Mouse (Mus musculus): ENCODE results near the gene Gata5. TPM values are rescaled to one million over a fixed set of nuclear protein-coding genes. Genes with fewer than 3 reads are reported as not detected.
A peak's percentile ranks its signal among the peaks of the same experiment; 100 is the strongest.

Gata5 gene
- polyA plus RNA-seq (2012; rRNA removed), result 0.10 TPM in 2 replicates

DNA sequence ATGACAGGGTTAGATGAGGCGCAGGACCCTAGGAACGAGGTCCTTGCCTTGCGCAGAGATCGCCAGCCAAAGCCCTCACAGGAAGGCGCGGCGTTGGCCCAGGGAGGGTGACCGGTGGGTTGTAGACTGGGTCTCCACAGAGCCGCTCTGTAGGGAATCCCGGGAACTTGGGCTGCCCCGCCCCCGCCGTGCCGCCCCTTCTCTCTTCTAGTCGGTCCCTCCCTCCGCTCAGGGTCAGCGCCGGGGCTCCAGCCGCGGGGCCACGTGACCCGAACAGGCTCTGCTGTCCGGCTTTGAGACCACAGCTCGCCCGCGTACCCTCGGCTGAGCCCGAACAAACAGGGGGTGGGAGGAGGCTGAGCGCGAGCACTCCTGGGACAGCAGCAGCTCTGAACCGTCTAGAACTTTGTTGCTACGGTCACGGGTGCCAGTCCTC is at the start of gene Gata5:
TSS of gene Gata5 (minus strand) at position 149 of the 436 bp plus-strand sequence.
- H3K27ac ChIP-seq (ENCODE audit: control insufficient read depth, insufficient read depth, low read depth, low read length), result no peak within 1 kb of the TSS

GRCm38 (mm10) chr2:180376730-180377129 is 42.2 kb upstream of the Gata5 start:
- Histone ChIP-seq H3K27ac (ENCODE audit: control insufficient read depth, insufficient read depth, low read depth, low read length) (no peak overlapping the region), H3K36me3 (ENCODE audit: control insufficient read depth, insufficient read depth, low read length) (no peaks in the 10 kb centered on the region), H3K4me3 (ENCODE audit: control insufficient read depth, low read depth, low read length) (no peak overlapping the region), H3K27me3 (ENCODE audit: control insufficient read depth, insufficient read depth, low read length) (no peaks in the 10 kb centered on the region), H3K4me1 (ENCODE audit: control insufficient read depth, insufficient read depth, low read length) (no peaks in the 10 kb centered on the region)
- TF ChIP-seq CTCF (IDR thresholded peaks at IDR 0.05; ENCODE audit: control insufficient read depth, insufficient read depth, insufficient replicate concordance, low read depth, low read length) (no peak), POLR2A (IDR thresholded peaks at IDR 0.05; ENCODE audit: control insufficient read depth, low read depth, low read length) (no peak)

More for the DNA sequence above, at the start of gene Gata5:
- peak within 1 kb of the TSS; percentile 49 for H3K4me3 ChIP-seq (ENCODE audit: control insufficient read depth, low read depth, low read length)
- no peaks in the 10 kb centered on the region for H3K36me3 ChIP-seq (ENCODE audit: control insufficient read depth, insufficient read depth, low read length)
- peaks cover 28% of the 10 kb centered on the region for H3K4me1 ChIP-seq (ENCODE audit: control insufficient read depth, insufficient read depth, low read length)
- no peak for TF ChIP-seq POLR2A (IDR thresholded peaks at IDR 0.05; ENCODE audit: control insufficient read depth, low read depth, low read length)
- no peak for TF ChIP-seq CTCF (IDR thresholded peaks at IDR 0.05; ENCODE audit: control insufficient read depth, insufficient read depth, insufficient replicate concordance, low read depth, low read length)
- H3K27me3 ChIP-seq (ENCODE audit: control insufficient read depth, insufficient read depth, low read length), result peaks cover 3% of the 10 kb centered on the region

DNA sequence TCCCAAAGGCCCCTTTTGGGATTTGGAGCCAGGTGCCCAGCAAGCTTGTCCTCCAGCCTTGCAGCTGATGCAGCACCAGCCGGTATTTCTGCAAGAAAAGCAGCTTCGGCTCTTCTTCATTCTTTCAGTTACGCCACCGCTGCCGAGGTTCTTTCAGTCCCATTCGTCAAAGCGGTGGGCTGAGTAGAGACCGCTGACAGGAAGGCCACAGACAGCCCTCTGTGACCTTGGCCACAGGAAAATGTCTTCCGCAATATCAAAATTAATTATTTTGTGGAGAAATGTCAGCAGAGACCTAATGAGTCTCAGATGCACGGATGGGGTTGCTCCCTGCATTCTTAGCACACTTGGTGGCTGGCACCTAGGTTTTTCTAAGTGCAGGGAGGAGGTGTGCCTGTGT is 38.8 kb upstream of the Gata5 start:
- Histone ChIP-seq H3K27ac (ENCODE audit: control insufficient read depth, insufficient read depth, low read depth, low read length) (no peak overlapping the region), H3K27me3 (ENCODE audit: control insufficient read depth, insufficient read depth, low read length) (no peaks in the 10 kb centered on the region), H3K4me1 (ENCODE audit: control insufficient read depth, insufficient read depth, low read length) (no peaks in the 10 kb centered on the region), H3K36me3 (ENCODE audit: control insufficient read depth, insufficient read depth, low read length) (no peaks in the 10 kb centered on the region), H3K4me3 (ENCODE audit: control insufficient read depth, low read depth, low read length) (no peak overlapping the region)
- TF ChIP-seq POLR2A (IDR thresholded peaks at IDR 0.05; ENCODE audit: control insufficient read depth, low read depth, low read length), result no peak
- TF ChIP-seq CTCF (IDR thresholded peaks at IDR 0.05; ENCODE audit: control insufficient read depth, insufficient read depth, insufficient replicate concordance, low read depth, low read length), result no peak

DNA sequence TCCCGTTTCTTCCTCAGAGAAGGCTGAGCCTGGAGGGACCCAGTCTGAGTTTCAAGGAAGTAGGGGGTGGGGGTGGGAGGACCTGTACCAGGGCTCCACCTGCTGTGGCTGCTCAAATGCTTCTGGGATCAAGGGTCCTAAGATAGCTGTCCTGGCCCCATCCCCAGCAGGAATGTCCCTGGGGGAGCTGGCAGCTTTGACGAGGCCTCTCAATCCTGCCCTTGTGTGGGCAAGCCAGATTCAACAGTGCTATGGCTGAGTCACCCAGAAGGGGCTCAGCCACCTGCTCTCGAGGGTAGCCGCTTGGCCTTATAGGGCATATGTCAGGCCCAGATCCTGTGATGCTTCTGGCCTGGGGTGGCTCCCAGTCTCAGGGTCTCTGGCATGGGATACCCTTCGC is 33.9 kb upstream of the Gata5 start:
- no peaks in the 10 kb centered on the region for H3K36me3 ChIP-seq (ENCODE audit: control insufficient read depth, insufficient read depth, low read length)
- TF ChIP-seq CTCF (IDR thresholded peaks at IDR 0.05; ENCODE audit: control insufficient read depth, insufficient read depth, insufficient replicate concordance, low read depth, low read length), result no peak
- TF ChIP-seq POLR2A (IDR thresholded peaks at IDR 0.05; ENCODE audit: control insufficient read depth, low read depth, low read length), result no peak
- no peaks in the 10 kb centered on the region for H3K4me1 ChIP-seq (ENCODE audit: control insufficient read depth, insufficient read depth, low read length)
- H3K27ac ChIP-seq (ENCODE audit: control insufficient read depth, insufficient read depth, low read depth, low read length), result no peak overlapping the region
- no peak overlapping the region for H3K4me3 ChIP-seq (ENCODE audit: control insufficient read depth, low read depth, low read length)
- no peaks in the 10 kb centered on the region for H3K27me3 ChIP-seq (ENCODE audit: control insufficient read depth, insufficient read depth, low read length)

DNA sequence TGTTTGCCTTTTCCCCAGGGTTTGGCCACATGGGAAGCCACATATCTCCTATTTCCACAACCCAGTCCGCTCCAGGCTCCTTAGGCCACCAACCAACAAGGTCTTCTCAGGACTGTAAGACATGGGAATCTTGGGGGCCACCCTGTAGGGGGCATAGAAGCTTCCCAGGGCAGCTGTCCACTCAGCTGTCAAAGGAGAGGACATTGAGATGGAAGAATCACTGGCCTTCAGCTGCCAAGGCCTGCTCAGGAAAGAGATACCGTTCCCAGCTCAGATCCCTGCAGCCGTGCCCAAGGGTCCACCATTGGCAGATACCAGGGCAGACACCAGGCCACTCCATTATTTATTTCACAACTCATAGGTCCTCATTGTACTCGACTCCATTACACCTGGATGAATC is 32.9 kb upstream of the Gata5 start:
- Histone ChIP-seq H3K4me3 (ENCODE audit: control insufficient read depth, low read depth, low read length) (no peak overlapping the region), H3K27ac (ENCODE audit: control insufficient read depth, insufficient read depth, low read depth, low read length) (no peak overlapping the region), H3K27me3 (ENCODE audit: control insufficient read depth, insufficient read depth, low read length) (no peaks in the 10 kb centered on the region), H3K4me1 (ENCODE audit: control insufficient read depth, insufficient read depth, low read length) (no peaks in the 10 kb centered on the region), H3K36me3 (ENCODE audit: control insufficient read depth, insufficient read depth, low read length) (no peaks in the 10 kb centered on the region)
- TF ChIP-seq CTCF (IDR thresholded peaks at IDR 0.05; ENCODE audit: control insufficient read depth, insufficient read depth, insufficient replicate concordance, low read depth, low read length), result no peak

DNA sequence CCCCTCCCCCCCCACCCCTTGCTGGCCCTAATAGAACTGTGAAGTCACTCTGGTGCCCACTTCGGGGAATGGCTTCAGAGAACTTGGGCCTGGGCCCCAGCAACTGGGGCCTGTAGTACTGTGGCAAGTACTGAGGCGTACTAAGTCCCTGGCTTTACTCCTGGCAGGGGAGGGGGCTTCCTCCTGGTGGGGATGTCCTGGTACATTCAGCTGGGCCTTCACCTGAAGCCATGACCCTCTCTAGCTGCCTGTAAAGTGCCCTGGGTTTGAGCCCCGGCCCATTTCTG is 28.9 kb upstream of the Gata5 start:
- no peak overlapping the region for H3K4me3 ChIP-seq (ENCODE audit: control insufficient read depth, low read depth, low read length)
- TF ChIP-seq POLR2A (IDR thresholded peaks at IDR 0.05; ENCODE audit: control insufficient read depth, low read depth, low read length) (no peak), CTCF (IDR thresholded peaks at IDR 0.05; ENCODE audit: control insufficient read depth, insufficient read depth, insufficient replicate concordance, low read depth, low read length) (no peak)
- H3K4me1 ChIP-seq (ENCODE audit: control insufficient read depth, insufficient read depth, low read length), result no peaks in the 10 kb centered on the region
- H3K36me3 ChIP-seq (ENCODE audit: control insufficient read depth, insufficient read depth, low read length), result no peaks in the 10 kb centered on the region
- no peak overlapping the region for H3K27ac ChIP-seq (ENCODE audit: control insufficient read depth, insufficient read depth, low read depth, low read length)
- H3K27me3 ChIP-seq (ENCODE audit: control insufficient read depth, insufficient read depth, low read length), result no peaks in the 10 kb centered on the region

- Histone ChIP-seq H3K27ac (ENCODE audit: control insufficient read depth, insufficient read depth, low read depth, low read length) (no peak overlapping the region), H3K36me3 (ENCODE audit: control insufficient read depth, insufficient read depth, low read length) (no peaks in the 10 kb centered on the region), H3K4me1 (ENCODE audit: control insufficient read depth, insufficient read depth, low read length) (no peaks in the 10 kb centered on the region), H3K4me3 (ENCODE audit: control insufficient read depth, low read depth, low read length) (no peak overlapping the region), H3K27me3 (ENCODE audit: control insufficient read depth, insufficient read depth, low read length) (no peaks in the 10 kb centered on the region)
- TF ChIP-seq POLR2A (IDR thresholded peaks at IDR 0.05; ENCODE audit: control insufficient read depth, low read depth, low read length) (no peak), CTCF (IDR thresholded peaks at IDR 0.05; ENCODE audit: control insufficient read depth, insufficient read depth, insufficient replicate concordance, low read depth, low read length) (no peak)
Measured at GRCm38 (mm10) chr2:180362585-180363433, 28.3 kb upstream of the Gata5 start.

All from testis, adult 2 months (tissue).